Comparison of ENCODE assay signal across 8 mouse cellular contexts in the genomic region with DNA sequence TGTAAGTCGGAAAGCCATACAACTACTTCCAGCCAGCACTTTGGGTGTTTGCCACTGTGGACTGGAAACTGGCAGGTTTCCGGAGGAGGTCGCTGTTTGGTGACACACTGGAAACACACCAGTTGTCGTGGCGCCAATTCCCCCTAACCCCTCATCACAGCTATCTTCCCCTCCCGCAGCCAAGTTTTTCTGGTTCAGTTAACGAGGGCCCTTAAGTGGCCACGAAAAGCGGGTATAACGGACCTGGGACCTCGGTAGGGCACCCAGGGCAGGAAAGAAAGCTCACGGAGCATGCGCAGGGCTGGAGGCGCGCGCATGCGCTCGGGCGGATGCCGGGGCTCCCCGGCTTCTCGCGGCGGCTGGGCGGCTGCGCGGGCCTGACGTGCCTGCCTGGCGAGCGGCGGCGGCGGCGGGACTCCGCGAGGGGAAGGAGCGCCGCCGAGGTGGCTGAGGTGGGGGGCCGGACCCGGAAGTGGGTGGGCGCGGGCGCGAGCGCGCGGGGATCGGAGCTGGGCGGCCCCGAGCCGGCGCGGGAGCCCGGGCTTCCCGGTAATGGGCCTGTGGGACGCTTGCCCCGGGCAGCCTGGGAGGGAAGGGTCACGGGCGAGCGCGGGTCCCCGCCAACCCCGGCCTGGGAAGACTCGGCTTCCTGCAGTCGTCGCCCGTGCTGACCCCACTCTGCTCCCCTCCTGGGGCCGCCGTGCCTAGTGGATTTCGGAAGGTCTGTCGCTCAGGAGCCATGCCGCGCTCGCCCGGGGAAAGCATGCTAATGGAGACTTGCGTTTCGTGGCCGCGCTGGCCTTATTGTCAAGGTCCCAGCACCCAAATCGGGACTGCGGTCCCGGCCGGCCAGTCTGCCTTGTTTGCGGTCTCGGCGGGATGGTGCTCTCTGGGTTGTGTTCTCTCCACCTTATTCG. TPM values are rescaled to one million over a fixed set of nuclear protein-coding genes. Genes with fewer than 3 reads are reported as not detected.
DNase-seq lines count a peak whose midpoint lies in the region; ATAC-seq and TF ChIP-seq lines count a peak whose summit lies in the region.

A gene (plus strand): TSS at position 414 of the 917 bp plus-strand sequence.

- no peaks in the 10 kb centered on the region for H3K9me3 ChIP-seq in forebrain, embryonic 10.5 days
- no peaks in the 10 kb centered on the region for H3K9me3 ChIP-seq in heart, embryonic 15.5 days (replicated peaks)
- no peaks in the 10 kb centered on the region for H3K9me3 ChIP-seq in liver, embryonic 14.5 days (ENCODE audit: control insufficient read depth, low read length)
- H3K9me3 ChIP-seq in neural tube, embryonic 11.5 days (ENCODE audit: control insufficient read depth, low read length): no peaks in the 10 kb centered on the region
- H3K9me3 ChIP-seq in stomach, postnatal 0 days (ENCODE audit: control insufficient read depth, low read length): no peaks in the 10 kb centered on the region

- peak within 1 kb of the TSS; percentile 92 for H3K9ac ChIP-seq in heart, embryonic 15.5 days
- peak within 1 kb of the TSS; percentile 98 for H3K9ac ChIP-seq in liver, embryonic 14.5 days (replicated peaks)
- peak within 1 kb of the TSS; percentile 96 for H3K9ac ChIP-seq in neural tube, embryonic 11.5 days (ENCODE audit: low read length)
- peak within 1 kb of the TSS; percentile 95 for H3K9ac ChIP-seq in stomach, postnatal 0 days (ENCODE audit: low read length)

- peak within 1 kb of the TSS; percentile 92 for H3K4me3 ChIP-seq in forebrain, embryonic 10.5 days
- H3K4me3 ChIP-seq in heart, embryonic 15.5 days: peak within 1 kb of the TSS; percentile 90
- peak within 1 kb of the TSS; percentile 97 for H3K4me3 ChIP-seq in liver, embryonic 14.5 days (ENCODE audit: insufficient read depth in 1 of 2, low read depth in 2 of 2, low read length in 2 of 2)
- peak within 1 kb of the TSS; percentile 88 for H3K4me3 ChIP-seq in neural tube, embryonic 11.5 days (ENCODE audit: low read depth, low read length)
- peak within 1 kb of the TSS; percentile 91 for H3K4me3 ChIP-seq in stomach, postnatal 0 days (ENCODE audit: low read depth, low read length)

- peaks cover 46% of the 10 kb centered on the region for H3K4me1 ChIP-seq in forebrain, embryonic 10.5 days
- peaks cover 34% of the 10 kb centered on the region for H3K4me1 ChIP-seq in heart, embryonic 15.5 days (replicated peaks)
- peaks cover 15 to 18% of the 10 kb centered on the region in 2 experiments for H3K4me1 ChIP-seq in liver, embryonic 14.5 days (replicated peaks; ENCODE audit: control insufficient read depth in 2 of 2, insufficient read depth in 2 of 2, low read length in 1 of 2)
- H3K4me1 ChIP-seq in neural tube, embryonic 11.5 days (ENCODE audit: control insufficient read depth, insufficient read depth, low read length): peaks cover 24% of the 10 kb centered on the region
- H3K4me1 ChIP-seq in stomach, postnatal 0 days (replicated peaks; ENCODE audit: control insufficient read depth, insufficient read depth): 0 out of 2 replicates have a peak, but pooled peaks cover 3% of the 10 kb centered on the region

- peaks cover 23% of the 10 kb centered on the region for H3K36me3 ChIP-seq in forebrain, embryonic 10.5 days (replicated peaks)
- H3K36me3 ChIP-seq in heart, embryonic 15.5 days: no peaks in the 10 kb centered on the region
- H3K36me3 ChIP-seq in liver, embryonic 14.5 days (replicated peaks; ENCODE audit: control insufficient read depth, insufficient read depth, low read depth): no peaks in the 10 kb centered on the region
- no peaks in the 10 kb centered on the region for H3K36me3 ChIP-seq in neural tube, embryonic 11.5 days (ENCODE audit: control insufficient read depth, insufficient read depth, low read length)
- no peaks in the 10 kb centered on the region for H3K36me3 ChIP-seq in stomach, postnatal 0 days (ENCODE audit: control insufficient read depth, insufficient read depth, low read length)

- H3K4me2 ChIP-seq in heart, embryonic 15.5 days: peak within 1 kb of the TSS; percentile 71
- peak within 1 kb of the TSS; percentile 93 for H3K4me2 ChIP-seq in liver, embryonic 14.5 days (ENCODE audit: low read depth)
- H3K4me2 ChIP-seq in neural tube, embryonic 11.5 days (ENCODE audit: low read depth): peak within 1 kb of the TSS; percentile 81
- H3K4me2 ChIP-seq in stomach, postnatal 0 days (replicated peaks; ENCODE audit: low read depth): peak within 1 kb of the TSS; percentile 76

- H3K27ac ChIP-seq in forebrain, embryonic 10.5 days: peak within 1 kb of the TSS; percentile 98
- peak within 1 kb of the TSS; percentile 91 for H3K27ac ChIP-seq in heart, embryonic 15.5 days
- H3K27ac ChIP-seq in liver, embryonic 14.5 days: peak within 1 kb of the TSS; percentile 65
- H3K27ac ChIP-seq in neural tube, embryonic 11.5 days (ENCODE audit: low read depth, low read length): peak within 1 kb of the TSS; percentile 90
- peak within 1 kb of the TSS; percentile 93 for H3K27ac ChIP-seq in stomach, postnatal 0 days (replicated peaks)

- no peak for TF ChIP-seq EP300 in liver, embryonic 14.5 days (IDR thresholded peaks at IDR 0.05; ENCODE audit: low read depth)
- TF ChIP-seq EP300 in stomach, postnatal 0 days (optimal IDR thresholded peaks at IDR 0.05): no peak

- TF ChIP-seq CTCF in liver, embryonic 14.5 days (IDR thresholded peaks at IDR 0.05; ENCODE audit: low read depth): peak; percentile 84
- TF ChIP-seq CTCF in stomach, postnatal 0 days (IDR thresholded peaks at IDR 0.05; ENCODE audit: low read depth): peak; percentile 71

- WGBS in forebrain, embryonic 10.5 days: under 1% methylated on average over 86 of the region's 88 CpGs
- under 1% methylated on average over 88 of the region's 88 CpGs for WGBS in heart, embryonic 15.5 days
- under 1% methylated on average over 71 of the region's 88 CpGs for WGBS in liver, embryonic 14.5 days (ENCODE audit: insufficient replicate concordance)
- WGBS in neural tube, embryonic 11.5 days: under 1% methylated on average over 82 of the region's 88 CpGs
- WGBS in stomach, postnatal 0 days: under 1% methylated on average over 50 of the region's 88 CpGs

- H3K27me3 ChIP-seq in forebrain, embryonic 10.5 days (ENCODE audit: poor library complexity, severe bottlenecking): no peaks in the 10 kb centered on the region
- no peaks in the 10 kb centered on the region for H3K27me3 ChIP-seq in heart, embryonic 15.5 days
- H3K27me3 ChIP-seq in liver, embryonic 14.5 days (ENCODE audit: control insufficient read depth, insufficient read depth, low read length): no peaks in the 10 kb centered on the region
- H3K27me3 ChIP-seq in neural tube, embryonic 11.5 days (ENCODE audit: control insufficient read depth, insufficient read depth, low read length): no peaks in the 10 kb centered on the region
- no peaks in the 10 kb centered on the region for H3K27me3 ChIP-seq in stomach, postnatal 0 days (ENCODE audit: control insufficient read depth, insufficient read depth, low read length)

- peak; percentile 78 for DNase-seq in c-Kit-negative CD71-positive TER-119-positive erythroid progenitor cells, embryonic 14.5 days (ENCODE audit: low read depth, low spot score)
- peak; percentile 87 for DNase-seq in forebrain, embryonic 10.5 days (ENCODE audit: extremely low spot score, low spot score)
- peak; percentile 82 to 93 for DNase-seq in kidney, postnatal 25 days
- peak; percentile 66 to 69 (median 68) for DNase-seq in liver, embryonic 14.5 days (ENCODE audit: low read depth in 3 of 3, low spot score in 3 of 3)
- peak; percentile 95 for DNase-seq in neural tube, embryonic 11.5 days (ENCODE audit: low spot score)
- peak; percentile 89 for DNase-seq in stomach, postnatal 0 days (ENCODE audit: low spot score)

- ATAC-seq in CD4-positive, CD25-positive, alpha-beta regulatory T cell, adult 4 months: peak; percentile 83
- ATAC-seq in heart, embryonic 15.5 days (replicated peaks; ENCODE audit: insufficient number of reproducible peaks, insufficient read depth, low FRiP score, low read depth): peak; percentile 98
- ATAC-seq in liver, embryonic 14.5 days (ENCODE audit: insufficient read depth): peak; percentile 96
- ATAC-seq in neural tube, embryonic 11.5 days (ENCODE audit: insufficient read depth, low FRiP score, low TSS enrichment): peak; percentile 94
- peak; percentile 97 for ATAC-seq in stomach, postnatal 0 days (ENCODE audit: low FRiP score, low TSS enrichment)

RNA-seq across cellular contexts. Expression of the gene that starts here (rescaled TPM):
- polyA plus RNA-seq in CD4-positive, CD25-positive, alpha-beta regulatory T cell, adult 4 months (2017; shearing (Covaris generic)): 1 to 10 TPM; 3.4 to 3.7 TPM
- polyA plus RNA-seq in forebrain, embryonic 10.5 days (2016; fragmentation: Nextera tagmentation; extraction: Ambion mirVana): 10.6 and 12.0 TPM in 2 replicates
- 6.5 and 6.9 TPM in 2 replicates for polyA plus RNA-seq in heart, embryonic 15.5 days (2015; fragmentation: Nextera tagmentation; extraction: Ambion mirVana)
- polyA plus RNA-seq in liver, embryonic 14.5 days (2012; rRNA removed): 1.1 and 1.6 TPM in 2 replicates
- polyA plus RNA-seq in liver, embryonic 14.5 days (2014; fragmentation: Nextera tagmentation; extraction: Ambion mirVana): 2.2 and 3.2 TPM in 2 replicates
- 19.4 and 19.6 TPM in 2 replicates for polyA plus RNA-seq in neural tube, embryonic 11.5 days (2014; fragmentation: Nextera tagmentation; extraction: Ambion mirVana)
- polyA plus RNA-seq in stomach, postnatal 0 days (2015; fragmentation: Nextera tagmentation; extraction: Ambion mirVana): 3.6 TPM in 2 replicates

Comparison
In these comparisons a context has a peak if more than half of its experiments do, and no peak if none do; other contexts are left out.
1. Peak in every context shown above with its lines: DNase-seq, ATAC-seq, H3K4me3 ChIP-seq and H3K27ac ChIP-seq.